Mouse (Mus musculus): ENCODE data around the gene Nemp1. TPM values are rescaled to one million over a fixed set of nuclear protein-coding genes. Genes with fewer than 3 reads are reported as not detected.

The Nemp1 gene
- polyA plus RNA-seq, 1 experiment from 2014 or later: 11.8 TPM

DNA sequence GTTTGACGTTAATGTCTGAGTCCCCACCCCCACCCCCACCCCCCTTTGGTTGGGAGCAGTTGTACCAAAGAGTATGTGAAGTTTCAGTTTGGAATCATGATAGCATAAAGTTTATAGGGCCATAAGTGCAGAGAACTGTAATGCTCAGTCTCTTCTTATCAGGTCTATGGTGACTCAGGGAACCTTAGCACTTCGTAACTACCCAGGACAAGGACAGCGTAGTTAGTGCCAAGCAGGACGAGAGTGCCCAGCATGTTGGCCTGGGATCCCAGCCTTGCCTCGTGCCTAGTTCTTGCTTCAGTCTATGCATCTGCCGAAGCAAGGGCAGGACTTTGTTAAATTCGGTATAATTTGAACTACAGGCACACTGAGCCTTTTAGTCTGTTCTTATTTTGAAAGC lies 29.1 kb downstream of the Nemp1 start:
- Histone ChIP-seq H3K27me3 (ENCODE audit: control insufficient read depth, insufficient read depth, low read length) (no peaks in the 10 kb centered on the region), H3K4me1 (ENCODE audit: control insufficient read depth in 2 of 2, insufficient read depth in 2 of 2, low read length in 2 of 2) (no peaks in the 10 kb centered on the region), H3K4me2 (ENCODE audit: low read length) (no peak overlapping the region), H3K36me3 (ENCODE audit: control insufficient read depth, insufficient read depth, low read length) (peaks cover 77% of the 10 kb centered on the region), H3K9ac (ENCODE audit: low read length) (no peak overlapping the region), H3K9me3 (ENCODE audit: control insufficient read depth, low read length) (no peaks in the 10 kb centered on the region), H3K27ac (replicated peaks in 1 of 2; ENCODE audit: control insufficient read depth in 1 of 2, insufficient read depth in 1 of 2, low read depth in 2 of 2, low read length in 2 of 2) (no peak overlapping the region), H3K4me3 (ENCODE audit: control insufficient read depth in 1 of 2, insufficient read depth in 1 of 2, low read depth in 1 of 2, low read length in 2 of 2) (no peak overlapping the region)
- no peak for ATAC-seq (ENCODE audit: insufficient number of reproducible peaks, insufficient read depth, low FRiP score, low read depth)
- 92% methylated on average over 7 of the region's 7 CpGs for WGBS

DNA sequence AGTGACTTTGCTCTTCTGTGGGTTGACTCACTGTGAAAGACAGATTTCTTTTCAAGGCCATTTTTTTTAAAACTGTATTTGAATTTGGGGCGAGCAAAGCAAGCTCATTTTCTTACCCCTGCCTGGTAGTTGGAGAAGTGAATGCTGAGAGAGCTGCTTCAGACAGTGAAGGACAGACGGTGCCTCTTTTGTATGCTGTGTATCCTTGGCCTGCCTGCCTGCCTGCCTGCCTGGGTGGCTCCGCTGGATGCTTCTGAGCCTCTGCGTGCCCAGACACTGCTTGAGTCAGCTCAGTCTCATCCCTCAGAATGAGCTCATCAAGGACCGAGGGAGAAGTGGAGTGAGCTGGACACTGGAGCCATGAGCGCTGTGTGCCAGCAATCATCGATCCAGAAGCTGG lies 32.3 kb downstream of the Nemp1 start:
- 91% methylated on average over 7 of the region's 7 CpGs for WGBS
- H3K9me3 ChIP-seq (ENCODE audit: control insufficient read depth, low read length): no peaks in the 10 kb centered on the region
- H3K4me1 ChIP-seq (ENCODE audit: control insufficient read depth in 2 of 2, insufficient read depth in 2 of 2, low read length in 2 of 2): no peaks in the 10 kb centered on the region
- H3K27me3 ChIP-seq (ENCODE audit: control insufficient read depth, insufficient read depth, low read length): no peaks in the 10 kb centered on the region; the same call in 1 of the 2 replicates
- H3K36me3 ChIP-seq (ENCODE audit: control insufficient read depth, insufficient read depth, low read length): peaks cover 54% of the 10 kb centered on the region
- no peak overlapping the region for H3K4me3 ChIP-seq (ENCODE audit: control insufficient read depth in 1 of 2, insufficient read depth in 1 of 2, low read depth in 1 of 2, low read length in 2 of 2)
- H3K4me2 ChIP-seq (ENCODE audit: low read length): no peak overlapping the region
- no peak overlapping the region for H3K27ac ChIP-seq (replicated peaks in 1 of 2; ENCODE audit: control insufficient read depth in 1 of 2, insufficient read depth in 1 of 2, low read depth in 2 of 2, low read length in 2 of 2)
- no peak for ATAC-seq (ENCODE audit: insufficient number of reproducible peaks, insufficient read depth, low FRiP score, low read depth)
- H3K9ac ChIP-seq (ENCODE audit: low read length): no peak overlapping the region

DNA sequence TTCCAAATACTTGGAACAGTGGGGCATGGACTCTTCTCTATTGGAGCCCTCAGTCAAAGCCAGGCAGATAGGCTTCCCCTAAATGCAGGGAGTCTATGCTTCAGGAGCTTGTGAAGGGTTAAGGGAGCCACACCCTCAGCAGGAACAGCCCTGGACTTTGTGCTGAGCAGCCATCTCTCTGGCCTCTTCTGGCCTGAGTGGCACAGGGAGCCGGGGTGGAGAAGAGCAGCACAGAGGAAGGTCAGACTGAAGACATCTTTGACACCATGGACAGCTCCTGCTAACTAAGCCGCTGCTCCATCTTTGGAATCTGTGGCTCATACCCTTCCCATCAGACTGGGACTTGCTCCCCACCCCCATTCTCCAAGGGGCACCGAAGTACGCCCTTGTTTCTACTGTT lies 36.6 kb downstream of the Nemp1 start:
- H3K4me2 ChIP-seq (ENCODE audit: low read length): no peak overlapping the region
- H3K4me1 ChIP-seq (ENCODE audit: control insufficient read depth in 2 of 2, insufficient read depth in 2 of 2, low read length in 2 of 2): peaks cover 8 to 11% of the 10 kb centered on the region in 2 experiments
- no peak overlapping the region for H3K4me3 ChIP-seq (ENCODE audit: control insufficient read depth in 1 of 2, insufficient read depth in 1 of 2, low read depth in 1 of 2, low read length in 2 of 2)
- H3K27me3 ChIP-seq (ENCODE audit: control insufficient read depth, insufficient read depth, low read length): no peaks in the 10 kb centered on the region; the same call in 1 of the 2 replicates
- H3K27ac ChIP-seq (replicated peaks in 1 of 2; ENCODE audit: control insufficient read depth in 1 of 2, insufficient read depth in 1 of 2, low read depth in 2 of 2, low read length in 2 of 2): no peak overlapping the region
- no peaks in the 10 kb centered on the region for H3K9me3 ChIP-seq (ENCODE audit: control insufficient read depth, low read length)
- WGBS: 28% methylated on average over 4 of the region's 4 CpGs
- H3K36me3 ChIP-seq (ENCODE audit: control insufficient read depth, insufficient read depth, low read length): peaks cover 15% of the 10 kb centered on the region; the same call in 1 of the 2 replicates
- ATAC-seq (ENCODE audit: insufficient number of reproducible peaks, insufficient read depth, low FRiP score, low read depth): no peak
- no peak overlapping the region for H3K9ac ChIP-seq (ENCODE audit: low read length)

DNA sequence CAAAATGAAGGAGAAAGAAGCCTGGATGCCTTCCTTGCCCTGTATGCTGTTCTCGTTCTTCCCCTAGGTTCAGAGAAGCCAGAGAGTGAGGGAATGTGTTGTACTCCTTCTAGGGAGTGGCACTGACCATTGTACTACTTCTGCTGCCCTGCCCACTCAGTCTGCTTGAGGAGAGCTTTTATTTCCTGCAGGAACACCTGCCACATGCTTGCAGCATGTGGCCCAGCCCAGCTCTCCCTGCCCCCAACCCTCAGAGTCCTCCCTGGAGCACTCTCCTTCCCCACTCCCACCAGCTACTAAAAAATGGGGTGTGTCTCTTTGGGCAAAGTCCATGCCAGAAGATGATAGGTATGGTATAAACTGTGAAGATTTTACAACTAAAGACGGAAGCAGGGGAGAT lies 37.6 kb downstream of the Nemp1 start:
- WGBS: 38% methylated on average over 2 of the region's 2 CpGs
- H3K27ac ChIP-seq (replicated peaks in 1 of 2; ENCODE audit: control insufficient read depth in 1 of 2, insufficient read depth in 1 of 2, low read depth in 2 of 2, low read length in 2 of 2): no peak overlapping the region

DNA sequence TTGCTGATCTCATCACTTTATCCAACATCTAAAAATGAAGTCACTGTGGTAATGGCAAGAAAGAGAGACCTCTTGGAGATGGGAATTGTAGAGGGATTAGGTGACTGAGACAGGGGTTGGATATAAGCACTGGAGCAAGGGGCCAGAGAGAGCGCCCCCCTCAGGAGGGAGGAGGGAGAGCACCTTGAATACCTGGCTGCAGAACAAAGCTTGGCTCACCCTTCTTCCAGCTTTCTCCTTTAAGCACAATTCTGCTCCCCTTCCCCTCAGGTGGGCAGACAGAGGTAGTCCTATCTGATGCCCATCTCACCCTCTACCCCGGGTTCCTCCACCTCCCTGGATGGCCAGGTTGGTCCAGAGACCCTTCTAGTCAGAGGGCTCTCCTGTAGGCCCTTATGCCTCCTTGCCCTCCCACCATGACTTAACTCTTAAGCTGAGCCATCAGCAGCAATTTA lies 38.1 kb downstream of the Nemp1 start, which contains the start of gene Myo1a:
TSS of gene Myo1a (plus strand) at position 405 of the 455 bp plus-strand sequence.
- ATAC-seq (ENCODE audit: insufficient number of reproducible peaks, insufficient read depth, low FRiP score, low read depth): no peak
- H3K4me2 ChIP-seq (ENCODE audit: low read length): no peak within 1 kb of the TSS
- 54% methylated on average over 2 of the region's 2 CpGs for WGBS

More for the DNA sequence above, 37.6 kb downstream of the Nemp1 start:
- Histone ChIP-seq H3K9me3 (ENCODE audit: control insufficient read depth, low read length) (no peaks in the 10 kb centered on the region), H3K4me3 (ENCODE audit: control insufficient read depth in 1 of 2, insufficient read depth in 1 of 2, low read depth in 1 of 2, low read length in 2 of 2) (no peak overlapping the region), H3K9ac (ENCODE audit: low read length) (no peak overlapping the region), H3K27me3 (ENCODE audit: control insufficient read depth, insufficient read depth, low read length) (no peaks in the 10 kb centered on the region; the same call in 1 of the 2 replicates), H3K36me3 (ENCODE audit: control insufficient read depth, insufficient read depth, low read length) (peaks cover 6% of the 10 kb centered on the region; the same call in 1 of the 2 replicates), H3K4me2 (ENCODE audit: low read length) (no peak overlapping the region), H3K4me1 (ENCODE audit: control insufficient read depth in 2 of 2, insufficient read depth in 2 of 2, low read length in 2 of 2) (peaks cover 8 to 11% of the 10 kb centered on the region in 2 experiments)
- no peak for ATAC-seq (ENCODE audit: insufficient number of reproducible peaks, insufficient read depth, low FRiP score, low read depth)

DNA sequence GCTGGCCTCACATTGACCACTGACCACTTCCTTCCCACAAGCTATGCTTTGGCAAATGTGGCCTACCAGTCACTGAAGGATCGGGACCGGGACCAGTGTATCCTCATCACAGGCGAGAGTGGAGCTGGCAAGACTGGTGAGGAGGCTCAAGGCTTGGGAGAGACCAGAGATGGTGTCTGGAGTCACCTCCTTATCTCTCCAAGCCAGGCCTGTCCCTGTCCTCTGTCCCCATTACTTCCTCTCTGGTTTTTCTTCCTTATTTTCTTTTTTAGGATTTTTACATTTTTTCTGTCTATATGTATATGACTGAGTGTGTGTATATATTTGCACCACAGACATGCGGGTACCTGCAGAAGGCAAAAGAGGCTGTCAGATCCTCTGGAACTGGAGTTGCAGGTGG lies 39.1 kb downstream of the Nemp1 start:
- Histone ChIP-seq H3K4me1 (ENCODE audit: control insufficient read depth in 2 of 2, insufficient read depth in 2 of 2, low read length in 2 of 2) (peaks cover 8 to 11% of the 10 kb centered on the region in 2 experiments), H3K36me3 (ENCODE audit: control insufficient read depth, insufficient read depth, low read length) (no peaks in the 10 kb centered on the region), H3K27ac (replicated peaks in 1 of 2; ENCODE audit: control insufficient read depth in 1 of 2, insufficient read depth in 1 of 2, low read depth in 2 of 2, low read length in 2 of 2) (no peak overlapping the region), H3K9me3 (ENCODE audit: control insufficient read depth, low read length) (no peaks in the 10 kb centered on the region), H3K27me3 (ENCODE audit: control insufficient read depth, insufficient read depth, low read length) (no peaks in the 10 kb centered on the region; the same call in 1 of the 2 replicates), H3K4me3 (ENCODE audit: control insufficient read depth in 1 of 2, insufficient read depth in 1 of 2, low read depth in 1 of 2, low read length in 2 of 2) (no peak overlapping the region), H3K9ac (ENCODE audit: low read length) (no peak overlapping the region), H3K4me2 (ENCODE audit: low read length) (no peak overlapping the region)
- 92% methylated on average over 4 of the region's 4 CpGs for WGBS
- no peak for ATAC-seq (ENCODE audit: insufficient number of reproducible peaks, insufficient read depth, low FRiP score, low read depth)

More for the DNA sequence above, 38.1 kb downstream of the Nemp1 start, which contains the start of gene Myo1a:
- H3K27me3 ChIP-seq (ENCODE audit: control insufficient read depth, insufficient read depth, low read length): no peaks in the 10 kb centered on the region; the same call in 1 of the 2 replicates
- H3K9me3 ChIP-seq (ENCODE audit: control insufficient read depth, low read length): no peaks in the 10 kb centered on the region
- H3K9ac ChIP-seq (ENCODE audit: low read length): no peak within 1 kb of the TSS
- peaks cover 8 to 11% of the 10 kb centered on the region in 2 experiments for H3K4me1 ChIP-seq (ENCODE audit: control insufficient read depth in 2 of 2, insufficient read depth in 2 of 2, low read length in 2 of 2)
- no peak within 1 kb of the TSS for H3K27ac ChIP-seq (replicated peaks in 1 of 2; ENCODE audit: control insufficient read depth in 1 of 2, insufficient read depth in 1 of 2, low read depth in 2 of 2, low read length in 2 of 2)
- no peak within 1 kb of the TSS for H3K4me3 ChIP-seq (ENCODE audit: control insufficient read depth in 1 of 2, insufficient read depth in 1 of 2, low read depth in 1 of 2, low read length in 2 of 2)
- H3K36me3 ChIP-seq (ENCODE audit: control insufficient read depth, insufficient read depth, low read length): peaks cover 1% of the 10 kb centered on the region; the same call in 1 of the 2 replicates

DNA sequence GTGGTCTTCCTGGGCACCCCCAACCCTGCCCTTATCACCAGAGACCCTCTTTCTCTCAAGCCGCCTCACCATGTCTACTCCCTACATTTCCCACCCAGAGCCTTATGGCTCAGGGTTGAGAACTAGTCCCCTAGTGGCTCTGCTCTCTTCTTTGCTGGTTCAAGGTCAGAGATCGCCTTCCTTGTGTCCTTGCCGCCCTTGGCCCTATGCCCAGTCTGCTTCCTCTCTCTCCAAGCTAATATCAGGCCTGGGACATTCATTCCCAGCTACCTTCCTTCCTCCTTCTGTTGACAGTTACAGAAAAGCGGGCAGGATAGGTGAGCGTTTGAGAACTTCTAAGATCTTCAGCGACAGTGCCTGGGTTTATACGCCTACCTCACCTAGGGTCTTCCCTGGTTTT lies 41.0 kb downstream of the Nemp1 start:
- 30% methylated on average over 7 of the region's 7 CpGs for WGBS
- Histone ChIP-seq H3K9ac (ENCODE audit: low read length) (no peak overlapping the region), H3K4me3 (ENCODE audit: control insufficient read depth in 1 of 2, insufficient read depth in 1 of 2, low read depth in 1 of 2, low read length in 2 of 2) (no peak overlapping the region), H3K27ac (replicated peaks in 1 of 2; ENCODE audit: control insufficient read depth in 1 of 2, insufficient read depth in 1 of 2, low read depth in 2 of 2, low read length in 2 of 2) (no peak overlapping the region), H3K27me3 (ENCODE audit: control insufficient read depth, insufficient read depth, low read length) (no peaks in the 10 kb centered on the region; the same call in 1 of the 2 replicates), H3K4me2 (ENCODE audit: low read length) (no peak overlapping the region), H3K36me3 (ENCODE audit: control insufficient read depth, insufficient read depth, low read length) (no peaks in the 10 kb centered on the region), H3K9me3 (ENCODE audit: control insufficient read depth, low read length) (no peaks in the 10 kb centered on the region), H3K4me1 (ENCODE audit: control insufficient read depth in 2 of 2, insufficient read depth in 2 of 2, low read length in 2 of 2) (peaks cover 8 to 11% of the 10 kb centered on the region in 2 experiments)
- ATAC-seq (ENCODE audit: insufficient number of reproducible peaks, insufficient read depth, low FRiP score, low read depth): 0 out of 2 replicates have a peak, but pooled peaks have one; percentile 14

Measured in heart, embryonic 14.5 days (tissue).